Comparison of ENCODE assay signal across 24 mouse cellular contexts in the genomic region with DNA sequence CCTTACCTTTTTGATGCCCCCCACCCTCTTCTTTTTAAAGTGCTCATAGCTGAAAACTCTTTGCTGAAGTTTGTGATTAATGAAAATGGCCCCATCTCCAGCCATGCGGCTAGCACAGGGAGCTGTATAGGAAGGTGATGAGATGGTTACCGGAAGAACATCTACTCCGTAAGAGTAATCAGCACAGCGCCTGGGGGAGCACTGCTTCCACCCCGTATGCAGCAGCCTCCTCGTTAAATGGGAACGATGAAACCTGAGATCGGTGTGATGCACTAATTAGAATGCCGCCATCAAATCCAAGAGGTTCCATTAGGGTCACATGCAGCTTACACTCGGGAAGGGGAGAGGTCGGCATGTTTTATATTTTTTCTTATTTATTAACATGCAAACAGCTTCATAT. TPM values are rescaled to one million over a fixed set of nuclear protein-coding genes. Genes with fewer than 3 reads are reported as not detected.
DNase-seq lines count a peak whose midpoint lies in the region; ATAC-seq and TF ChIP-seq lines count a peak whose summit lies in the region.
"Had no signal": no experiment of that assay in that cellular context is flagged by ENCODE, and none has a peak within 500 bp of the region (broad histone marks: within the 10 kb centered on the region; RNA-seq: fewer than 3 reads in every experiment).

No protein-coding gene starts in this region.

- H3K36me3 ChIP-seq in heart, embryonic 11.5 days (ENCODE audit: control insufficient read depth, insufficient read depth, low read length), result no peaks in the 10 kb centered on the region
- no peaks in the 10 kb centered on the region for H3K36me3 ChIP-seq in midbrain, embryonic 11.5 days (ENCODE audit: control insufficient read depth, insufficient read depth, low read length)
- H3K36me3 ChIP-seq in midbrain, postnatal 0 days (ENCODE audit: insufficient read depth, low read length), result no peaks in the 10 kb centered on the region
- no peaks in the 10 kb centered on the region for H3K36me3 ChIP-seq in limb, embryonic 13.5 days
- no peaks in the 10 kb centered on the region for H3K36me3 ChIP-seq in stomach, postnatal 0 days (ENCODE audit: control insufficient read depth, insufficient read depth, low read length)
- H3K36me3 ChIP-seq: embryonic facial prominence, embryonic 12.5 days; embryonic facial prominence, embryonic 15.5 days; heart, embryonic 12.5 days; heart, embryonic 15.5 days; hindbrain, embryonic 10.5 days had no signal

- 63% methylated on average over 11 of the region's 11 CpGs for WGBS in heart, embryonic 11.5 days (ENCODE audit: insufficient replicate concordance)
- WGBS in midbrain, embryonic 11.5 days, result 86% methylated on average over 11 of the region's 11 CpGs
- 65% methylated on average over 11 of the region's 11 CpGs for WGBS in midbrain, postnatal 0 days
- 27% methylated on average over 11 of the region's 11 CpGs for WGBS in limb, embryonic 13.5 days
- WGBS in stomach, postnatal 0 days, result 81% methylated on average over 11 of the region's 11 CpGs

- H3K9me3 ChIP-seq in heart, embryonic 11.5 days (replicated peaks; ENCODE audit: control insufficient read depth, low read length), result no peaks in the 10 kb centered on the region
- H3K9me3 ChIP-seq in midbrain, embryonic 11.5 days (ENCODE audit: control insufficient read depth, low read length), result no peaks in the 10 kb centered on the region
- no peaks in the 10 kb centered on the region for H3K9me3 ChIP-seq in midbrain, postnatal 0 days (ENCODE audit: low read length)
- 0 out of 2 replicates have a peak, but pooled peaks cover 5% of the 10 kb centered on the region for H3K9me3 ChIP-seq in limb, embryonic 13.5 days
- H3K9me3 ChIP-seq in stomach, postnatal 0 days (ENCODE audit: control insufficient read depth, low read length), result no peaks in the 10 kb centered on the region
- H3K9me3 ChIP-seq: embryonic facial prominence, embryonic 15.5 days; heart, embryonic 12.5 days; heart, embryonic 15.5 days had no signal

- no peak overlapping the region for H3K27ac ChIP-seq in heart, embryonic 11.5 days (ENCODE audit: low read depth, low read length)
- H3K27ac ChIP-seq in midbrain, embryonic 11.5 days (ENCODE audit: low read depth, low read length), result no peak overlapping the region
- H3K27ac ChIP-seq in midbrain, postnatal 0 days (ENCODE audit: low read depth, low read length), result no peak overlapping the region
- H3K27ac ChIP-seq in limb, embryonic 13.5 days, result no peak overlapping the region
- no peak overlapping the region for H3K27ac ChIP-seq in stomach, postnatal 0 days (replicated peaks)
- H3K27ac ChIP-seq: embryonic facial prominence, embryonic 12.5 days; embryonic facial prominence, embryonic 15.5 days; heart, embryonic 15.5 days; hindbrain, embryonic 10.5 days; hindbrain, embryonic 14.5 days had no signal

- H3K4me1 ChIP-seq in heart, embryonic 11.5 days (ENCODE audit: control insufficient read depth, insufficient read depth, low read length), result no peaks in the 10 kb centered on the region
- no peaks in the 10 kb centered on the region for H3K4me1 ChIP-seq in midbrain, embryonic 11.5 days (ENCODE audit: control insufficient read depth, insufficient read depth, low read length)
- H3K4me1 ChIP-seq in midbrain, postnatal 0 days (ENCODE audit: insufficient read depth, low read length), result no peaks in the 10 kb centered on the region
- peaks cover 5% of the 10 kb centered on the region; the same call in 1 of the 2 replicates for H3K4me1 ChIP-seq in limb, embryonic 13.5 days
- H3K4me1 ChIP-seq in stomach, postnatal 0 days (replicated peaks; ENCODE audit: control insufficient read depth, insufficient read depth), result no peaks in the 10 kb centered on the region
- H3K4me1 ChIP-seq: embryonic facial prominence, embryonic 12.5 days; embryonic facial prominence, embryonic 15.5 days; heart, embryonic 12.5 days; heart, embryonic 15.5 days; hindbrain, embryonic 10.5 days had no signal

- TF ChIP-seq CTCF in midbrain, postnatal 0 days (IDR thresholded peaks at IDR 0.05), result no peak
- TF ChIP-seq CTCF in stomach, postnatal 0 days (IDR thresholded peaks at IDR 0.05; ENCODE audit: low read depth), result no peak

- no peak overlapping the region for H3K4me3 ChIP-seq in heart, embryonic 11.5 days (ENCODE audit: low read depth, low read length)
- H3K4me3 ChIP-seq in midbrain, embryonic 11.5 days (ENCODE audit: low read depth, low read length), result no peak overlapping the region
- no peak overlapping the region for H3K4me3 ChIP-seq in midbrain, postnatal 0 days (ENCODE audit: low read depth, low read length)
- H3K4me3 ChIP-seq in limb, embryonic 13.5 days, result no peak overlapping the region
- H3K4me3 ChIP-seq in stomach, postnatal 0 days (ENCODE audit: low read depth, low read length), result no peak overlapping the region
- H3K4me3 ChIP-seq: embryonic facial prominence, embryonic 12.5 days; embryonic facial prominence, embryonic 15.5 days; heart, embryonic 12.5 days; heart, embryonic 15.5 days; hindbrain, embryonic 10.5 days had no signal

- no peaks in the 10 kb centered on the region for H3K27me3 ChIP-seq in heart, embryonic 11.5 days (ENCODE audit: control insufficient read depth, insufficient read depth, low read length)
- no peaks in the 10 kb centered on the region for H3K27me3 ChIP-seq in midbrain, embryonic 11.5 days (ENCODE audit: control insufficient read depth, insufficient read depth, low read length)
- H3K27me3 ChIP-seq in midbrain, postnatal 0 days (ENCODE audit: insufficient read depth, low read length), result no peaks in the 10 kb centered on the region
- peaks cover 15% of the 10 kb centered on the region for H3K27me3 ChIP-seq in limb, embryonic 13.5 days
- H3K27me3 ChIP-seq in stomach, postnatal 0 days (ENCODE audit: control insufficient read depth, insufficient read depth, low read length), result no peaks in the 10 kb centered on the region
- H3K27me3 ChIP-seq: embryonic facial prominence, embryonic 12.5 days; embryonic facial prominence, embryonic 15.5 days; heart, embryonic 12.5 days; heart, embryonic 15.5 days had no signal

- H3K4me2 ChIP-seq in heart, embryonic 11.5 days, result no peak overlapping the region
- H3K4me2 ChIP-seq in midbrain, embryonic 11.5 days, result no peak overlapping the region
- H3K4me2 ChIP-seq in midbrain, postnatal 0 days (ENCODE audit: low read depth, low read length, poor library complexity, severe bottlenecking), result no peak overlapping the region
- peak overlapping the region; percentile 36 for H3K4me2 ChIP-seq in limb, embryonic 13.5 days (replicated peaks)
- no peak overlapping the region for H3K4me2 ChIP-seq in stomach, postnatal 0 days (replicated peaks; ENCODE audit: low read depth)
- H3K4me2 ChIP-seq: embryonic facial prominence, embryonic 12.5 days; embryonic facial prominence, embryonic 15.5 days; heart, embryonic 12.5 days; heart, embryonic 15.5 days; hindbrain, embryonic 14.5 days had no signal

- DNase-seq in heart, adult 11 months, result peak; percentile 56
- peak; percentile 72 for DNase-seq in midbrain, embryonic 11.5 days (ENCODE audit: low spot score, missing footprints)
- DNase-seq in midbrain, postnatal 0 days (ENCODE audit: low spot score), result no peak
- no peak for DNase-seq in stomach, postnatal 0 days (ENCODE audit: low spot score)
- DNase-seq: adrenal gland, adult 2 months; adrenal gland, postnatal 14 days; cerebellum, adult 11 months; cerebellum, adult 2 months; cerebellum, adult 9-11 months; cerebellum, postnatal 25 days; gastrocnemius, postnatal 10 days; gastrocnemius, postnatal 36 days; heart, postnatal 10 days; heart, postnatal 36 days had no signal

- ATAC-seq in heart, embryonic 11.5 days (replicated peaks; ENCODE audit: insufficient number of reproducible peaks, low FRiP score, low TSS enrichment), result no peak
- ATAC-seq in midbrain, embryonic 11.5 days (ENCODE audit: low FRiP score), result no peak
- ATAC-seq in midbrain, postnatal 0 days (ENCODE audit: low FRiP score), result no peak
- no peak for ATAC-seq in limb, embryonic 13.5 days (ENCODE audit: low FRiP score, low read depth)
- no peak for ATAC-seq in stomach, postnatal 0 days (ENCODE audit: low FRiP score, low TSS enrichment)
- ATAC-seq: forebrain, embryonic 14.5 days; intestine, embryonic 16.5 days had no signal

- no peak overlapping the region for H3K9ac ChIP-seq in heart, embryonic 11.5 days (ENCODE audit: low read depth, low read length)
- no peak overlapping the region for H3K9ac ChIP-seq in midbrain, embryonic 11.5 days (ENCODE audit: low read length)
- H3K9ac ChIP-seq in midbrain, postnatal 0 days (replicated peaks; ENCODE audit: low read length, poor library complexity, severe bottlenecking), result no peak overlapping the region
- no peak overlapping the region for H3K9ac ChIP-seq in limb, embryonic 13.5 days
- no peak overlapping the region for H3K9ac ChIP-seq in stomach, postnatal 0 days (ENCODE audit: low read length)
- H3K9ac ChIP-seq: embryonic facial prominence, embryonic 12.5 days; embryonic facial prominence, embryonic 15.5 days; heart, embryonic 12.5 days; heart, embryonic 15.5 days; hindbrain, embryonic 14.5 days had no signal

- TF ChIP-seq EP300 in stomach, postnatal 0 days (optimal IDR thresholded peaks at IDR 0.05), result no peak

RNA-seq across cellular contexts. Expression of a gene that starts 34.0 kb away (rescaled TPM):
- 44.6 and 50.4 TPM in 2 replicates for polyA plus RNA-seq in heart, embryonic 11.5 days (2014; fragmentation: Nextera tagmentation; extraction: Ambion mirVana)
- 55.8 and 58.4 TPM in 2 replicates for polyA plus RNA-seq in midbrain, embryonic 11.5 days (2014; fragmentation: Nextera tagmentation; extraction: Ambion mirVana)
- 24.5 and 30.8 TPM in 2 replicates for total RNA-seq in midbrain, postnatal 0 days (2014; rRNA removed)
- 30.6 and 36.5 TPM in 2 replicates for polyA plus RNA-seq in midbrain, postnatal 0 days (2015; fragmentation: Nextera tagmentation; extraction: Ambion mirVana)
- polyA plus RNA-seq in limb, embryonic 13.5 days (2015; fragmentation: Nextera tagmentation; extraction: Ambion mirVana), result 45.7 and 50.8 TPM in 2 replicates
- polyA plus RNA-seq in stomach, postnatal 0 days (2015; fragmentation: Nextera tagmentation; extraction: Ambion mirVana), result 17.2 and 18.7 TPM in 2 replicates

Comparison
In these comparisons a context has a peak if more than half of its experiments do, and no peak if none do; other contexts are left out.
1. DNase-seq: peak in heart, adult 11 months (single experiment) and midbrain, embryonic 11.5 days (single experiment); none in midbrain, postnatal 0 days (single experiment) and stomach, postnatal 0 days (single experiment).